Mouse (Mus musculus) bone marrow, adult 2 months (tissue): ENCODE results near the gene Atp8b3. TPM values are rescaled to one million over a fixed set of nuclear protein-coding genes. Genes with fewer than 3 reads are reported as not detected.
A peak's percentile ranks its signal among the peaks of the same experiment; 100 is the strongest.

Source experiments
- H3K27ac ChIP-seq: fragments of 200-500 bp; 2 replicates; pipeline ENCODE4 v1.5.1; 2012; ENCODE audit warnings: low read depth, mild to moderate bottlenecking, control low read depth, inconsistent platforms, low read length; ENCODE audit not compliant: control insufficient read depth, poor library complexity, insufficient read depth
- H3K4me1 ChIP-seq: fragments of 200-500 bp; 2 replicates; pipeline ENCODE4 v1.6.1; 2011; ENCODE audit warnings: low read length; ENCODE audit not compliant: control insufficient read depth, insufficient read depth
- H3K4me3 ChIP-seq: fragments of 200-500 bp; replicated peaks from 2 replicates; pipeline ENCODE3; 2011; ENCODE audit warnings: mild to moderate bottlenecking, low read depth, low read length, control low read depth; ENCODE audit not compliant: control insufficient read depth
- CTCF ChIP-seq: fragments of 200-500 bp; IDR thresholded peaks from 2 replicates; pipeline ENCODE4 v1.5.1; 2011; ENCODE audit warnings: low read length, control low read depth; ENCODE audit not compliant: control insufficient read depth, insufficient read depth
- POLR2A ChIP-seq: fragments of 200-500 bp; IDR thresholded peaks from 2 replicates; pipeline ENCODE4 v1.6.1; 2011; ENCODE audit warnings: low read depth, mild to moderate bottlenecking, control low read depth, low read length, borderline replicate concordance; ENCODE audit not compliant: control insufficient read depth
- whole genome bisulfite sequencing: fragments of 180-500 bp; shearing (Covaris S2); methylation state at CpG from one replicate; pipeline ENCODE4 v1.1.7; 2018; 5-methylcytosine and 5-hydroxymethylcytosine counted together
- polyA plus RNA-seq: library from polyadenylated mRNA; stranded (reverse); fragments of >200 nt; gene quantifications from 2 replicates; pipeline ENCODE4 v1.2.4, GENCODE M21; 2011; ENCODE audit warnings: low replicate concordance; ENCODE audit not compliant: missing spikeins, insufficient read depth, insufficient read length

Atp8b3 gene
- polyA plus RNA-seq: not detected in 2 replicates

- H3K4me3 ChIP-seq: peak within 1 kb of the TSS; percentile 6
- WGBS: 2% methylated on average over 30 of the region's 30 CpGs
These were observed at the start of gene Atp8b3 for GRCm38 (mm10) chr10:80538710-80539394. Gene Atp8b3 (minus strand): TSS chr10:80539124.

GRCm38 (mm10) chr10:80587305-80587657, 48.4 kb upstream of the Atp8b3 start:
- Histone ChIP-seq H3K27ac (peak overlapping the region; percentile 35; the same call in 1 of the 2 replicates), H3K4me1 (peaks cover 2% of the 10 kb centered on the region; the same call in 1 of the 2 replicates), H3K4me3 (no peak overlapping the region)
- 32% methylated on average over 4 of the region's 4 CpGs for WGBS
- no peak for TF ChIP-seq POLR2A
- no peak for TF ChIP-seq CTCF

More at GRCm38 (mm10) chr10:80538710-80539394, at the start of gene Atp8b3:
- TF ChIP-seq CTCF (peak; percentile 3; the same call in 1 of the 2 replicates), POLR2A (peak; percentile 46; the same call in 1 of the 2 replicates)
- peaks cover 7% of the 10 kb centered on the region for H3K4me1 ChIP-seq
- H3K27ac ChIP-seq: peak within 1 kb of the TSS; percentile 27; the same call in 1 of the 2 replicates

DNA sequence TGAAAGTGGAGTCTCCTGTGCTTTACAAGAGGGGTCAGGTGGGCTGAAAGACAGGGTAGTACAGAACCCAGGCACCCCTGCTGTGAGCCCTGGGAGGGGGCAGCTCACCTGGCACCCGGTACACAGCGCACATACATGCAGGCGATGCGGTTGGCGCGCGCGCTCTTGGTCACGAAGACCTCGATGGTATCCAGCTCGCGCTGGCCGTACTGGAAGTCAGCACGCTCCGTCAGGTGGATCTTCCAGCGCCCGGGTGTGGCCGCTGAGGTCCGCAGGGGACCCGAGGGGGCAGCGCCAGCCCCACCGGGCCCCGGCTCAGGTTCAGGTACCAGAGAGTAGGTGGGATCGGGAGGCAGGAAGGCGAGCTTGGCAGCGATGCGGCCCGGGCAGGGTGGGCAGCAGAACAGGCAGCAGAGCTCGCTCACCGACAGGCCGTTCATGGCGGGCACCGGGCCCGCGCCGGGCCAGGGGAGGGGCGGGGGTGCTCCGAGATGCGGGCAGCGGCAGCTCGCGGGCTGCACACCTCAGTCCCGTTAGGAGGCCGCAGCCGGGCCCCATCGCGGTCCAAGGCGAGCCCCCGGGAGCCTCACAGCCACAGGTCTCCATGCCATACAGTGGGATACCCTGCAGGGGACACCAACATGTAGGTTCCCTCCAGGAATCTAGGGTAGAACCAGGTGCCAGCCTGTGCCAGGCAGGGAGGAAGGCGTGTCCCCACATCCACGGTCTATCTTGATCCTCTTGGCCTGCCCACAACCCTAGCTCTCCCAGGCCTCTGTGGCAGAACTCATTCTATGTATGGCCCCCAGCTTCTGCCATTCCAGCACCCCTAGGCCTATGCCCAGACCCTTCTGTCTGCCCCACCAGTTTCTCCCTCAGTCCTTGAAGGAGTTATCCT, 47.7 kb upstream of the Atp8b3 start:
- Histone ChIP-seq H3K4me1 (peaks cover 2% of the 10 kb centered on the region; the same call in 1 of the 2 replicates), H3K27ac (peak overlapping the region; percentile 17), H3K4me3 (no peak overlapping the region)
- WGBS: 92% methylated on average over 51 of the region's 51 CpGs
- TF ChIP-seq CTCF: no peak
- TF ChIP-seq POLR2A: no peak

- no peak for TF ChIP-seq POLR2A
- no peak for TF ChIP-seq CTCF
- Histone ChIP-seq H3K27ac (no peak overlapping the region), H3K4me3 (no peak overlapping the region), H3K4me1 (peaks cover 2% of the 10 kb centered on the region; the same call in 1 of the 2 replicates)
- WGBS: 93% methylated on average over 8 of the region's 8 CpGs
These were observed 46.7 kb upstream of the Atp8b3 start for GRCm38 (mm10) chr10:80585581-80585980.

DNA sequence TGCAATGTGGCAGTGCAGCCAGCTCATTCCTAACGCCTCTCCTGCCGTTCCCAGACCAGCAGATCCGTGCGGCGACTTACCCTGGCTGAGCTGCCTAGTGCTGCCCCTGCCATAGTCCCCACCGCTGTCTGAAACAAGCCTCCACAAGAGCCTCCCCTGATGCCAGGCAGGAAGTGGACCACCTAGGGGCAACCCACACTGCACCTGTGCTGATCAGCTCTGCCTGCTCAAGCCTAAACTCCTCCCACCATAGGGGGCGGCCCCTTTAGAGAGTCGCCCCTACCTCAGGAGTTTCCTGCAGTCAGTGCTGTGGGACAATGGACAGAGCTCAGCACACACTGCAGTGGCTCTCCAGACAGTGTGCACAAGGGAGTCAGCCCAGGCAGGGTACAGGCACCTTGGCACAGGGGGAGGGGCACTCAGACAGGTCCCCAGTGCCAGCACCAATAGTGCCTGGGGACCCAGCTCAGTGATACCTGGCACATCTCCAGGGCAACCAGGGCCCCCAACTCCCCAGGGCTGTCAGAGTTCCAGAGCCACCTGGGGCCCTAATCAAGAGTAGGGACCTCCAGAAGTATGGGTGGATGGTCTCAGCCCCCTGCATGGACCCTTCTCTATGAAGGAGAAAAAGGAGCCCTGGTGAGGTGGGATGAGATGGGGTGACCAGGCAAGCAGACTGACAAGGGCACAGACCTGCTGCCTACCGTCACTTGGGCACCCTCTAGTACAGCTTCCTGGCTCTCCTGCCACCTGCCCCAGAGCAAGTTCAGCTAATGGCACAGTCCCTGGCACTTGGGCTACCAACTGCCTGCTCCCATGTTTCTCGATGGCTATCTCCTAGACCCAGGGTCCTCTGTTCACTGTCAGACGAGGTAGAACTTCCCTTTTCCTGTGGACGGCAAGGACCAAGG, 46.0 kb upstream of the Atp8b3 start:
- TF ChIP-seq POLR2A: no peak
- TF ChIP-seq CTCF: no peak
- Histone ChIP-seq H3K4me1 (peaks cover 2% of the 10 kb centered on the region; the same call in 1 of the 2 replicates), H3K27ac (no peak overlapping the region), H3K4me3 (no peak overlapping the region)
- WGBS: 73% methylated on average over 12 of the region's 12 CpGs

DNA sequence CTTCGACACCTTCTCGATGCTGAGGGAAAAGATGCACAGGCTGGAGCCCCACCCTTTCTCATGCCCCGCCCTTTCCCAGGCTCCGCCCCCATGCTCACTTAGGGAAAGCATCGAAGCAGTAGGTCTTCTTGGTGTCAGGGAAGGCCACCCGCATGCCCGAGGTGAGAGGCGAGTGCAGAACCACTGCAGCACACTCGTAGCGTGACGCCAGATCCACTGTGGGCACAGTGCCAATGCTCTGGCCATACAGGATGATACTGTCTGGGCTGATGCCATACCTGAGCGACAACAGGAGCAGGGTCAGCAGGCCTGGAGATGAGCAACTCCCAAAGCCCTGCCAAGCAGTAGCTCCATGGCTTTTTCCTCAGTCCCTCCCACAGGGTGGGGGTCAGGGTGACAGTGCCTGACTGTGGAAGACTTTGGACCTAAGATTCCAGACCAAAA, 45.1 kb upstream of the Atp8b3 start:
- H3K4me3 ChIP-seq: no peak overlapping the region
- H3K27ac ChIP-seq: no peak overlapping the region
- H3K4me1 ChIP-seq: peaks cover 2% of the 10 kb centered on the region
- 67% methylated on average over 12 of the region's 12 CpGs for WGBS
- TF ChIP-seq POLR2A (no peak), CTCF (no peak)

DNA sequence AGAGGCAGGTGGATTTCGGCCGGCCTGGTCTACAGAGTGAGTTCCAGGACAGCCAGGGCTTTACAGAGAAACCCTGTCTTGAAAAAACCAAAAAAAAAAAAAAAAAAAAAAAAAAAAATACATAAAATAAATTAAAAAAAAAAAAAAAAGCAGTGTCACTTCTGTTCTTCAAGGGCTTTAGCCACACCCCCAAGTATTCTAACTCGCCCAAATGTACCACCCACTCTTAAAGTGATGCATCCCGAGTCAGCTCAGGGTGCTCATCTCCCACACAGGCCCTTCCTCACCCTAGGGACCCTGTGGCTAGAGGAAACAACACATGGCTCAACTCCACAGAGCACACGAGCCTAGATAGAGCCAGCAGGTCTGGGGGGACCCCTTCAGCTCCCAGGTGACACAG, 44.1 kb upstream of the Atp8b3 start:
- 74% methylated on average over 5 of the region's 5 CpGs for WGBS
- H3K4me3 ChIP-seq: no peak overlapping the region
- TF ChIP-seq POLR2A (no peak), CTCF (no peak)
- no peak overlapping the region for H3K27ac ChIP-seq
- H3K4me1 ChIP-seq: peaks cover 5% of the 10 kb centered on the region
